Mouse (Mus musculus): ENCODE results near the gene D10Wsu102e. TPM values are rescaled to one million over a fixed set of nuclear protein-coding genes. Genes with fewer than 3 reads are reported as not detected.

The D10Wsu102e gene
- total and polyA plus RNA-seq, 2 experiments = 0.13 to 0.28 TPM

DNA sequence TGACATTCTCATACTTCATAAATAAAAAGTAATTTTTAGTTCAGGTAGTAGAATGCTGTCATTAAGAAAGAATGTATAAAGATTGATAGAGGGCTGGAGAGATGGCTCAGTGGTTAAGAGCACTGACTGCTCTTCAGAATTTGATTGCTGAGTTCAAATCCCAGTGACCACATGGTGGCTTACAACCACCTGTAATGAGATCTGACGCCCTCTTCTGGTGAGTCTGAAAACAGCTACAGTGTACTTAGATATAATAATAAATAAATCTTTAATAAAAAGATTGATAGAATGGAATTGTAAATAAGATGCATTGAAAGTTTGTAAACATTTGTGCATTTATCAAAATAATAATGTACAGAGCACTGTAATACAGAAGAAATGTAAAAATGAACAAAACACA, 176.4 kb downstream of the D10Wsu102e start:
- Histone ChIP-seq H3K27ac (replicated peaks; ENCODE audit: insufficient read depth, low read depth, low read length) (no peak overlapping the region), H3K4me1 (ENCODE audit: control insufficient read depth, insufficient read depth, low read length) (peaks cover 1% of the 10 kb centered on the region; the same call in 1 of the 2 replicates), H3K9ac (ENCODE audit: low read depth, low read length) (no peak overlapping the region), H3K27me3 (ENCODE audit: control insufficient read depth, insufficient read depth, low read length) (no peaks in the 10 kb centered on the region), H3K4me3 (ENCODE audit: insufficient read depth, low read depth, low read length) (no peak overlapping the region), H3K79me2 (ENCODE audit: control insufficient read depth, insufficient read depth, low read length) (no peaks in the 10 kb centered on the region), H3K36me3 (ENCODE audit: control insufficient read depth, insufficient read depth, low read length) (no peaks in the 10 kb centered on the region)
- 4% methylated on average over 1 of the region's 1 CpGs for WGBS
- no peak for TF ChIP-seq CTCF (IDR thresholded peaks at IDR 0.05; ENCODE audit: low read depth, low read length)
- no peak for TF ChIP-seq POLR2A (IDR thresholded peaks at IDR 0.05; ENCODE audit: extremely low read depth, insufficient read depth, low read length)
- DNase-seq (ENCODE audit: extremely low read depth, low read depth, low spot score) = no peak

Other genes with a start within 250 kb of the D10Wsu102e start
- 7.4 and 9.5 TPM in 2 replicates for gene Slc41a2, start 22.3 kb upstream of the D10Wsu102e start, total RNA-seq (2014; rRNA removed)
- gene Slc41a2, start 22.3 kb upstream of the D10Wsu102e start, polyA plus RNA-seq (2012; rRNA removed) = 4.3 and 4.5 TPM in 2 replicates
- 0.09 and 1.5 TPM in 2 replicates for gene Aldh1l2, start 173.9 kb downstream of the D10Wsu102e start, total RNA-seq (2014; rRNA removed)
- gene Aldh1l2, start 173.9 kb downstream of the D10Wsu102e start, polyA plus RNA-seq (2012; rRNA removed) = 0.04 and 0.06 TPM in 2 replicates
- gene Washc4, start 183.5 kb downstream of the D10Wsu102e start, total RNA-seq (2014; rRNA removed) = 21.7 and 26.7 TPM in 2 replicates
- gene Washc4, start 183.5 kb downstream of the D10Wsu102e start, polyA plus RNA-seq (2012; rRNA removed) = 1.2 and 1.3 TPM in 2 replicates

All from liver, adult 2 months (tissue).